Mouse (Mus musculus) C2C12 (cell line): Measurements from ENCODE around the gene Abcf1. TPM values are rescaled to one million over a fixed set of nuclear protein-coding genes. Genes with fewer than 3 reads are reported as not detected.

Experiments
- H3K27me3 ChIP-seq: one replicate; pipeline ENCODE4 v1.6.1; 2011; ENCODE audit not compliant: control insufficient read depth, insufficient read depth, insufficient read length
- H3K36me3 ChIP-seq: one replicate; pipeline ENCODE4 v1.6.1; 2011; ENCODE audit not compliant: control insufficient read depth, insufficient read depth
- H3K4me3 ChIP-seq: one replicate; pipeline ENCODE4 v1.5.1; 2011; ENCODE audit warnings: mild to moderate bottlenecking, control low read depth; ENCODE audit not compliant: poor library complexity, insufficient read depth, severe bottlenecking
- H3K79me2 ChIP-seq: one replicate; pipeline ENCODE4 v1.6.1; 2011; ENCODE audit not compliant: control insufficient read depth, insufficient read depth
- H3K79me3 ChIP-seq: one replicate; pipeline ENCODE4 v1.6.1; 2011; ENCODE audit warnings: low read depth, control low read depth
- H3ac ChIP-seq: one replicate; pipeline ENCODE3; 2011; ENCODE audit warnings: low read depth; ENCODE audit not compliant: control insufficient read depth, insufficient read length
- CEBPB ChIP-seq: IDR thresholded peaks from one replicate; pipeline ENCODE4 v1.6.1; 2011; ENCODE audit warnings: low read depth, mild to moderate bottlenecking, control low read depth, moderate library complexity
- CTCF ChIP-seq: IDR thresholded peaks from one replicate; pipeline ENCODE4 v1.5.1; 2011; ENCODE audit not compliant: control insufficient read depth, insufficient read depth, insufficient read length
- FOSL1 ChIP-seq: IDR thresholded peaks from one replicate; pipeline ENCODE4 v1.8.0; 2011; ENCODE audit warnings: mild to moderate bottlenecking, low read length; ENCODE audit not compliant: poor library complexity, insufficient read depth, severe bottlenecking
- MAX ChIP-seq: IDR thresholded peaks from one replicate; pipeline ENCODE4 v1.6.1; 2011; ENCODE audit warnings: mild to moderate bottlenecking, control low read depth
- MYOD1 ChIP-seq: IDR thresholded peaks from one replicate; pipeline ENCODE4 v1.6.1; 2011; ENCODE audit warnings: low read depth; ENCODE audit not compliant: control insufficient read depth, insufficient read length
- MYOG ChIP-seq: IDR thresholded peaks from one replicate; pipeline ENCODE4 v1.6.1; 2011; ENCODE audit not compliant: control insufficient read depth, insufficient read length; ENCODE audit errors: extremely low read depth
- USF1 ChIP-seq: IDR thresholded peaks from one replicate; pipeline ENCODE4 v1.6.1; 2011; ENCODE audit warnings: low read depth, mild to moderate bottlenecking, control low read depth, moderate library complexity
- polyA plus RNA-seq: library from polyadenylated mRNA; unstranded; fragments of >200 nt; fragmentation: generic; extraction: Trizol; gene quantifications from one replicate; pipeline ENCODE4 v1.2.1, GENCODE M21; 2012; ENCODE audit warnings: missing spikeins

Abcf1 gene
- polyA plus RNA-seq, 1 experiment = 82.6 TPM

GRCm38 (mm10) chr17:36003331-36003730 lies 33.8 kb upstream of the Abcf1 start:
- H3ac ChIP-seq = no peak overlapping the region
- no peak for TF ChIP-seq CTCF
- TF ChIP-seq CEBPB = no peak
- TF ChIP-seq USF1 = no peak
- no peak for TF ChIP-seq MYOD1
- TF ChIP-seq MAX = no peak
- no peak for TF ChIP-seq FOSL1
- TF ChIP-seq MYOG = no peak
- no peak overlapping the region for H3K4me3 ChIP-seq
- no peaks in the 10 kb centered on the region for H3K27me3 ChIP-seq
- H3K79me2 ChIP-seq = peaks cover 77% of the 10 kb centered on the region
- H3K79me3 ChIP-seq = peaks cover 66% of the 10 kb centered on the region
- peaks cover 19% of the 10 kb centered on the region for H3K36me3 ChIP-seq

- Histone ChIP-seq H3K4me3 (no peak overlapping the region), H3ac (no peak overlapping the region), H3K36me3 (peaks cover 19% of the 10 kb centered on the region), H3K79me2 (peaks cover 90% of the 10 kb centered on the region), H3K27me3 (no peaks in the 10 kb centered on the region), H3K79me3 (peaks cover 74% of the 10 kb centered on the region)
- peak; percentile 50 for TF ChIP-seq FOSL1
- TF ChIP-seq USF1 = no peak
- TF ChIP-seq MYOD1 = peak; percentile 8
These were observed 32.4 kb upstream of the Abcf1 start for GRCm38 (mm10) chr17:36001966-36002365.

GRCm38 (mm10) chr17:36001121-36001897 lies 31.7 kb upstream of the Abcf1 start:
- H3ac ChIP-seq = no peak overlapping the region
- no peak overlapping the region for H3K4me3 ChIP-seq
- H3K27me3 ChIP-seq = no peaks in the 10 kb centered on the region
- peaks cover 85% of the 10 kb centered on the region for H3K79me2 ChIP-seq
- H3K36me3 ChIP-seq = peaks cover 19% of the 10 kb centered on the region
- TF ChIP-seq CTCF (no peak), MAX (peak; percentile 21), CEBPB (no peak), FOSL1 (no peak), USF1 (peak; percentile 8), MYOG (no peak), MYOD1 (no peak)
- H3K79me3 ChIP-seq = peaks cover 67% of the 10 kb centered on the region

GRCm38 (mm10) chr17:36000349-36000748 lies 30.8 kb upstream of the Abcf1 start:
- no peaks in the 10 kb centered on the region for H3K27me3 ChIP-seq
- no peak overlapping the region for H3K4me3 ChIP-seq
- H3K79me3 ChIP-seq = peaks cover 65% of the 10 kb centered on the region
- H3ac ChIP-seq = no peak overlapping the region
- TF ChIP-seq MAX = no peak
- peaks cover 85% of the 10 kb centered on the region for H3K79me2 ChIP-seq
- H3K36me3 ChIP-seq = peaks cover 19% of the 10 kb centered on the region

- no peak for TF ChIP-seq FOSL1
- no peak for TF ChIP-seq CTCF
- TF ChIP-seq CEBPB = no peak
- TF ChIP-seq USF1 = no peak
- no peak for TF ChIP-seq MAX
These were observed 29.8 kb upstream of the Abcf1 start for GRCm38 (mm10) chr17:35999356-35999755.

GRCm38 (mm10) chr17:35998545-35999305 lies 29.2 kb upstream of the Abcf1 start:
- Histone ChIP-seq H3K36me3 (peaks cover 6% of the 10 kb centered on the region), H3K79me3 (peaks cover 55% of the 10 kb centered on the region)
- TF ChIP-seq CEBPB (no peak), FOSL1 (no peak)

More at GRCm38 (mm10) chr17:35999356-35999755, 29.8 kb upstream of the Abcf1 start:
- peaks cover 61% of the 10 kb centered on the region for H3K79me3 ChIP-seq
- H3K79me2 ChIP-seq = peaks cover 85% of the 10 kb centered on the region
- H3K27me3 ChIP-seq = no peaks in the 10 kb centered on the region
- peaks cover 12% of the 10 kb centered on the region for H3K36me3 ChIP-seq
- no peak overlapping the region for H3ac ChIP-seq
- H3K4me3 ChIP-seq = no peak overlapping the region

More at GRCm38 (mm10) chr17:35998545-35999305, 29.2 kb upstream of the Abcf1 start:
- Histone ChIP-seq H3K79me2 (peaks cover 81% of the 10 kb centered on the region), H3K4me3 (no peak overlapping the region), H3K27me3 (no peaks in the 10 kb centered on the region), H3ac (no peak overlapping the region)
